Mouse (Mus musculus) effector memory CD4-positive, alpha-beta T cell, adult 5 months (primary cell): ENCODE results near the gene Pate2. TPM values are rescaled to one million over a fixed set of nuclear protein-coding genes. Genes with fewer than 3 reads are reported as not detected.

ENCODE experiments used
- polyA plus RNA-seq: library from polyadenylated mRNA; unstranded; fragments of 100-300 nt; shearing (Covaris generic); gene quantifications from one replicate; pipeline ENCODE4 v1.2.1, GENCODE M21; 2017

Pate2 gene
- not detected for polyA plus RNA-seq

DNA sequence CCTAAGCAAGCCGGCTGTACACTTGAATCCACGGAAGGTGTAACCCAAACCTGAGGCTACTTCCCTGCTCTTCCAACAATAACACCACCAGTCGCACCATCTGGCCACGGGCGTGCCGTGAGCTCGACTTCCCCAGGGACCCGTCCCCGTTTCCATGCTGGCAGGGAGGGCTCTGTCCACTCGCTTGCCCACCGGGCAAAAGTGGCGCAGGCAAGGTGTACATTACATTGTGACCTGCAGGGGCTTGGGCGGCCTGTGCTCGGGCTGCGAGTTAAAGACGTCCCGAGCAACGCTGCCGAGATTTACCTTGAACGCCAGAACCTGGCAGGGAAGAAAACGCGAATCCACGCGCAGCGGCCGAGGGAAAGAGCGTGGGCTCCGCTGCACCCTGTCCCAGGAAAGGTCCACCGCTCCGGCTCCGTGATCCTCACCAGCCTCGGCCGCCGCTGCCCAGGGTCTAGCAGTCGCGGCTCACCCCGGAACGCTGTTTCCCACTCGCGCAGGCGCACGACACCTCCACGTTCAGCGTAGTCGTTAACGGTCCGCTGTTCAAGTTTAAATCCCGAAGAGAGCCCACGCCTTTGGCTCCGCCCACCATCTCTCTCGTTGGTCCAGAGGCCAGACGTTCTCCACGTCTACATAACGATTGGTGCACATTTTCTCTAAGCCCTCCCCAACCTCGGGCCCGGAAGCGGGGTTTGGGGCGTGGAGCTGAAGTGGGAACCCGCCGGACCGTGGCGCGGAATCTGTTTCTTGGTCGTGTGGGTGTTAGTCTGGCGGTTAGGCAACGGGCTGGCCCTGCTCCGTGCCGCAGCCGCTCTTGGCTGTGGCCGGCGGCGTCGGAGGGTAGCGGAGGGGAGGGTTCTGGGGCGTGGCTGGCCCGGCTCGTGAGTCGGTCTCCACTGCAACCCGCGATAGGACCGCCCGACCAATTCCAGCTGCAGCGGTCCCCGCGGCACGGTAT lies at the start of gene Pate2, which contains the start of gene Hyls1:
Pate2 (plus strand) TSS at position 714 of the 964 bp plus-strand sequence.
Hyls1 (minus strand) TSS at position 828 of the 964 bp plus-strand sequence.

DNA sequence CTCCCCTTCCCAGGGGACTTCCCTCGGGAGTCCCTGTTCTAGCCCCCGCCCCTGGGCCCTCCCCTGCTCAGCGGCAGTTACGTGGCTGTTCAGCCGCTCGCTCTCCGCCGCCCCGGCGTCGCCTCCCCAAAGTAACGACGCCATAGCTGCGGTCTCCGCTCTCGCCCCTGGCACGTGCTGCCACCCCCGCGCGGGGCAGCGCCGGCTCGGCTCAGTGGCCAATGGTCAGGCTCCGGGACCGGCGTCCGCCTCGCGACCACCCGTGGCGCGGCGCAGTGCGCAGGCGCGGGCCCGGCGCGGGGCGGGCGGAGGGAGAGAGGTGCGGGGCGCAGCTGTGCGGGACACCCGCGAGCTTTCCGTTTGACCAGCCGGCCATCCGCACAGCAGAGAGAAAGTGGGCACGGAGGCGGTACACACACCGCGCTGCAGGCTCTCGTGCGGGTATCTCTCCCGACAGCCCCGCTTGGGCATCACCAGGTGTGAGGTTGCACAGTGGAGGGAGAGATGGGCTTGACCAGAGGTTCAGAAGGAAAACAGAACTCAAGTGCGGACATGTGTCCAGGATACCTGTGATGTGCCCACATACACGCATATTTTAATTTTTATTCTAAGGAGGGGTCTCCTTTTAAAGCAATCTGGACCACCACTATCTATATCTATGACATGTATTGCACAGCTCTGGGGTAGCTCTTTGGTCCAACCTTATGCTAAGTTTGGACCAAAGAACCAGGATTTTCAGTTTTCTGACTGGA lies 11.7 kb upstream of the Pate2 start, which contains the start of the genes Ddx25 and Pus3:
Ddx25 (minus strand) TSS at position 272 of the 752 bp plus-strand sequence.
Pus3 (plus strand) TSS at position 339 of the 752 bp plus-strand sequence.

DNA sequence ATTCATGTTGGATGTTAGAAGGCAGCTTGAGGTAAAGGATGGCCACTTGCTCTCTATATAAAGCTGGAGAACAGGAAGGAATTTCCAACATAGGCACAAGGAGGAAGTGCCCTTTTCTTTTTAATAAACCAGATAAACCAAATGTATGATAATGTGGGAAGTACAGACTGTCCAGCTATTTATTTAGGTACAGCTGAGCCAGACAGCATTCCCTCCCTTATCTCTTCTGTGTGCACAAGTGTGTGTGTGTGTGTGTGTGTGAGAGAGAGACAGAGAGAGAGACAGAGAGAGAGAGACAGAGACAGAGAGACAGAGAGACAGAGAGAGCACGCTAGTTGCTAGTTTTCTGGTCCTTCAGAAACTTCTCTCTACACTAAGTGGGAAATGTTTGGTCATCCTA lies 41.8 kb downstream of the Pate2 start, which contains the start of gene Pate4:
Pate4 (minus strand) TSS at position 101 of the 400 bp plus-strand sequence.

DNA sequence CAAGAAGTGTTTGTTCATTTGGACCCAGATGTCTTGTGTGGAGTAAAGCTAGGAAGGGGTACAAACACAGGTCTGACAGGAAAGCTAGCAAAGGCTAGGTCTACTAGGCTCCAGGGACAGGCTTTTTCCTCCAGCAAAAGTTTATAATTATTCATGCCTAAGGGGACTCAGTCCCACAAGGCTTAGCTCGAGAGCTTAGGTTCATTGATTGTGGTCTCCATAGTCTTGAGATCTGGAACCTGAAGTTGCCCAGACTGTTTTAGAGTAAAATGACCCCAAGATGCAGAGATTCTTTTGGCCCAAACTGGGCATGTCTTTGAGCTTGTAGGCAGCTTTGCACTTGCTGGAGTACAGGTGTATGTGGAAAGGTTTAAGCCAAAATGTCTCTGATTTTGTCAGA lies 78.0 kb downstream of the Pate2 start, which contains the start of gene Pate3:
Pate3 (minus strand) TSS at position 101 of the 400 bp plus-strand sequence.

DNA sequence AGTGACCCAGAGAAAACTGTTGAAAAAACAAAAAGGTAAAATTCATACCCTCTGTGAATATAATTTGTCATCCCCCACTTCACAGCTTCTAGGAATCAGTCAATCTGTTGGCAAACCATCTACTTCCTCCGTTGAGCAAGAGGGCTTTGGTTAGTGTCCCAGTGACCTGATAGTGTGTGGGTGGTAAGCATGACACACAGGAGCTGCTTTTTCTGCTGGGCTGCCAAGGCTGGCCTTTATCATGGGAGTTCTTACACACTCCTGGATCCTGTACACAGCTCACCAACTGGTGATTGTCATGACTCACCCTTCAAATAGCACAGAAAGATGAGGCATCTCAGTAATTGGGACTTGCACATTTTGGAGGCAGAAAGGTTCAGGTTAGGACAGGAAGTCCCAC lies 116.9 kb downstream of the Pate2 start, which contains the start of gene Pate1:
Pate1 (minus strand) TSS at position 378 of the 400 bp plus-strand sequence.

Other genes with a start within 250 kb of the Pate2 start
- gene Cdon, start 149.2 kb upstream of the Pate2 start, polyA plus RNA-seq, result 14.4 TPM
- not detected for gene Gm1113, start 52.0 kb upstream of the Pate2 start, polyA plus RNA-seq
- gene Ddx25, start 11.8 kb upstream of the Pate2 start, polyA plus RNA-seq, result 0.05 TPM
- 23.4 TPM for gene Pus3, start 11.7 kb upstream of the Pate2 start, polyA plus RNA-seq
- gene Hyls1, start 114 bp downstream of the Pate2 start, polyA plus RNA-seq, result 7.5 TPM
- gene Pate4, start 41.7 kb downstream of the Pate2 start, polyA plus RNA-seq, result not detected
- not detected for gene Pate3, start 77.9 kb downstream of the Pate2 start, polyA plus RNA-seq
- not detected for gene Pate1, start 117.1 kb downstream of the Pate2 start, polyA plus RNA-seq
- gene Gm17677, start 170.8 kb downstream of the Pate2 start, polyA plus RNA-seq, result not detected
- gene Gm17727, start 207.8 kb downstream of the Pate2 start, polyA plus RNA-seq, result not detected
- gene Gm27235, start 219.8 kb downstream of the Pate2 start, polyA plus RNA-seq, result not detected
- gene D730048I06Rik, start 219.8 kb downstream of the Pate2 start, polyA plus RNA-seq, result not detected